Mouse (Mus musculus) adipocyte (in vitro differentiated cells): ENCODE data around the gene Gm10392.

Experiments used
- DNase-seq: peaks from one replicate; pipeline ENCODE4 v3.0.0-alpha.2; 2016; ENCODE audit warnings: low spot score

The Gm10392 gene

GRCm38 (mm10) chr11:77508068-77509021 lies 10.7 kb downstream of the Gm10392 start:
- no peak for DNase-seq

DNA sequence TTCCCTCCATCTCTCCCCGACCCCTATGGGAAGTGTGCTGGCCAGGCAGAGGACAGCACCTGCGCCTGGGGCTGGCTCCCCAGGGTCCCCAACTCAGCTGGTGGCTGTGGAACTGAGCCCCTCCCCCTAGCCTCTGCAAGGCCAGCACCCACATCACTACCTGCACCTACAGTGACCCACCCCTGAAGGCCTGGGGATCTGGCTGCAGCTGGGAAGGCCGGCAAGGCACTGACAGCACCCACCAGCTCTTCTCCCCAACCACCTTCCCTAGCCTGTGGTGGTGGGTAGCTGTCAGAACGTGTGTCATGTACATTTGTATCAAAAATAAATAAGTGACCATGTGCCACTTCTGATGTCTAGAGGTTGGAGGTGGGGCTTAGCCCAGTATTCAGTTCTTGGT lies 11.6 kb downstream of the Gm10392 start:
- no peak for DNase-seq

- DNase-seq = no peak
Observed at GRCm38 (mm10) chr11:77506941-77507340, 12.1 kb downstream of the Gm10392 start.

DNA sequence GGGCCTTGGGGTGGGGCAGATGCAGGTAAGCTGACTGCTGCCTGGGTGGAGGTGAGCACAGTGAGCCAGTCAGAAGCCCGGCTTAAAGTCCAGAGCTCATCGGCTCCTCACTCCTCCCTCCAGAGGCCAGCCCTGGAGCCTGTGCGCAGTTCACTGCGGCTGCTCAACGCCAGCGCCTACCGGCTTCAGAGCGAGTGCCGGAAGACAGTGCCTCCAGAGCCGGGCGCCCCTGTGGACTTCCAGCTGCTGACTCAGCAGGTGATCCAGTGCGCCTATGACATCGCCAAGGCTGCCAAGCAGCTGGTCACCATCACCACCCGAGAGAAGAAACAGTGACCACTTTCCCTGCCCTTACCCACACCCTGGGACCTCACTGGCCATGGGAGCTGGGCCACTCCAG lies 12.7 kb downstream of the Gm10392 start:
- DNase-seq = no peak

- no peak for DNase-seq
Observed at GRCm38 (mm10) chr11:77505291-77505980, 13.6 kb downstream of the Gm10392 start.

GRCm38 (mm10) chr11:77504377-77504776 lies 14.6 kb downstream of the Gm10392 start:
- no peak for DNase-seq

DNA sequence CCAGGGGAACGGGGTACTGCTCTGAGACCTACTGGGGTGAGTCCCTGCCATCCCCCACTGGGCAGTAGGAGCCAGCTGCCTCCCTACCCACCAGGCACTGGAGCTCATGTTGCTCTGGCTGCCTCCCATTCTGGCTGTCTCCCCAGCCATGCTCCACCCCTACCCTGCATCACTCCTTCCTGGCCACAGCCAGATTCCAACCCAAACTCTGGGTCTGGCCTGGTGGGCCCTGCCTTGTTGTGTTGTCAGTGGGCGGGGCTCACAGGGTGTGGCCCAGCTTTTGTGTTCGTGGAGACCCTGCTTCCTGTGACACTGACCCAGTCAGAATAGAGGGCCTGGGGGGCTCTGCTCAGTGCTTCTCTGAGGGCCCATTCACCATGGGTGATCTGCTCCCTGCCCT lies 15.5 kb downstream of the Gm10392 start:
- peak; percentile 65 for DNase-seq

- no peak for DNase-seq
Observed at GRCm38 (mm10) chr11:77502481-77502880, 16.5 kb downstream of the Gm10392 start.

DNA sequence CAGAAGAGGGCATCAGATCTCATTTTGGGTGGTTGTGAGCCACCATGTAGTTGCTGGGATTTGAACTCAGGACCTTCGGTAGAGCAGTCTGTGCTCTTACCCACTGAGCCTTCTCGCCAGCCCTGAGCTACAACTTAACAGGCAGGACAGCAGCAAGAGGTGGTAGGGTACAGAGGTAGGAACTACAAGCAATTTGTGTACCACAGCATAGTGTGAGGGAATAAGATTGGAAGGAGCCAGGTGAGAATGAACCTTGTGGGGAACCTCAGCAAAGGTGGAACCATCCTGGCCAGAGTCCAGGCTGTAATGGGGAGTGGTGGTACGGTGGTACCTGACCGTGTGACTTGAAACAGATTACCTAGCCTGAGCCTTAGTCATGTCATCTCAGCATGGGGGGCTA lies 17.0 kb downstream of the Gm10392 start:
- no peak for DNase-seq

DNA sequence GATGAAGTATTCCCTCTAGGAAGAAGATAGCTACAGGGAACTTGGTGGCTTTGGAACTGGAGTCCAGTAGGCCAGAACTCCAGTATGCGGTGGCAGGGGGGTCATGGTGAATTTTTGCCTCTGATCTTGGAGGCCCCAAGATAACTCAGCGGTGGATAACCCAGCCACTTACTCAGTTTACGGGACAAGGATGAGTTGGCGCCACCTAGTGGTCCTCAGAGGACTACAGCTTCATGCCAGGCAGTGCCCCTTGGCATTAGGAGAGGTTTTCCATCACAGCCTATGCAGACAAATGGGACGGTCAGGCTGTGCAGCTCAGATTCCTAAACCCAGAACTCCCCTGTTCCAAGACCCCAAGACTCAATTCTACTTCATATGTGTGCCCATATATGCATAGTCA lies 17.6 kb downstream of the Gm10392 start:
- DNase-seq = peak; percentile 83

DNA sequence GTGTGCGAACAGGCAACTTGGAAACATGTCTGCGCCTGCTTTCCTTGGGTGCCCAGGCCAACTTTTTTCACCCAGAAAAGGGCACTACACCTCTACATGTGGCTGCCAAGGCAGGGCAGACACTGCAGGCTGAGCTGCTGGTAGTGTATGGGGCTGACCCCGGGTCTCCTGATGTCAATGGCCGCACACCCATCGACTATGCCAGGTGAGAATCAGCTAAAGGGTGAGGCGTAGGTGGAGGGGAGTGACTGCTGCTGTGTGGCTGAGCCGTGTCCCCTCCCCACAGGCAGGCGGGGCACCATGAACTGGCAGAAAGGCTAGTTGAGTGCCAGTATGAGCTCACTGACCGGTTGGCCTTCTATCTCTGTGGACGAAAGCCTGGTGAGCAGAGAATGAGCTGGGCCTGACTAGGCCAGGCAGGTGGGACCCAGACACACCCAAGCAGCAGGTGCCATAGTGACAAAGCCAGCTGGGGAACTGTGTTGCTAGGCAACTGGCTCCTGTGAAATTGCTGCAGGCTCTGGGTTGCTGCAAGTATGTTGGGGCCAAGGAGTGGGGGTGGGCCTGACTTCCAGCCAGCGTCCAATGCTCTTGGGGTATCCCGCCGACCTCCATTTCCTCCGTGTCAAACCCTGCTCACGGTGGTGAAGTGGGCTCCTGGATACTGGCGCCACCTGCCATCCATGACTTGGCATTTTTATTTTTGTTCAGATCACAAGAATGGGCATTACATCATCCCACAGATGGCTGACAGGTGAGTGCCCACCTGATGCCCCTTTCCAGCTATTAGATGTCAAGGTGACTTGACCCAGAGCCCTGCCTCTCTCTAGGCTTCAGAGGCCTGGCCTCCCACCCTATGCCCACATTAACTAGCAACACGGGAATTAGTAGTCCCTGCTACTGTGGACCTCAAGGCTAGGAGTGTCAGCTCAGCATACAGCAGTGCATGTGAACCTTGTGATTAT lies 18.4 kb downstream of the Gm10392 start:
- no peak for DNase-seq

- DNase-seq = no peak
Observed at GRCm38 (mm10) chr11:77499354-77499753, 19.6 kb downstream of the Gm10392 start.

DNA sequence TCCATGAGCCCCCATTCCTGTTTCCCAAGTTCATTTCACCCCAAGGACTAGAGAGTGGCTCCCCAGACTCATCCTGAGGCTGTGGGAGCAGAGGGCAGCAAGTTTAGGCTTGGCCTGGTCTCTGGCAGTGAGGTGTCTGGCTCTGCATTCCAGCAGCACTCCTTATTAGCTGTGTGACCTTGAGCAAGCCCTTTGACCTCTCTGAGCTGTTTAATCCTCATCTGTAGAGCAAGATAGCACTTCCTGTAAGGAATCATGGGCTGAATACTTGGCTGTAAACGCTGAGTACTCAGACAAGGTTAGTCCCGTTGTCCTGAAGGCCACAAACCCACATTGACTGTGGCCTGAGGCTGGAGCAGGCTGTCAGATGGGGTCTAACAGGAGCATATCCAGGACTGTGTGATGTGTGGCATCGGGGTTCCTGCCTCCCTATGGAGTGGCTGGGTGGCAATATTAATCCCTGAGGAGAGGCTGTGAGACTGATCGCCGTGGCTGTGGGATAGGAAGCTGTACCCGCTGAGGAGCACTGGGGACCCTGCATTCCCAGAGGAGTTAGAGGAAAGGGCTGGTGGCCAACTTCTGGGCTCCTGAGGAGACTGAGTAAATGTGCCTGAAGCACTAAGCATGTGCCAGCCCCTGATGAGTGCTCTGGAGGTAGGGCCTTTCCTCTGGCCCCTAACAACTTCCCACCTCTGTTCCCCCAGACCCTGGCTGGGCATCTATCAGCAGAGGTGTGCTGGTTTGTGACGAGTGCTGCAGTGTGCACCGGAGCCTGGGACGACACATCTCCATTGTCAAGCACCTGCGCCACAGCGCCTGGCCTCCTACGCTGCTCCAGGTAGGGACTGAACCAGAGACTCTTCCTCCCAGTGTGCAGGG lies 20.5 kb downstream of the Gm10392 start:
- DNase-seq = no peak

DNA sequence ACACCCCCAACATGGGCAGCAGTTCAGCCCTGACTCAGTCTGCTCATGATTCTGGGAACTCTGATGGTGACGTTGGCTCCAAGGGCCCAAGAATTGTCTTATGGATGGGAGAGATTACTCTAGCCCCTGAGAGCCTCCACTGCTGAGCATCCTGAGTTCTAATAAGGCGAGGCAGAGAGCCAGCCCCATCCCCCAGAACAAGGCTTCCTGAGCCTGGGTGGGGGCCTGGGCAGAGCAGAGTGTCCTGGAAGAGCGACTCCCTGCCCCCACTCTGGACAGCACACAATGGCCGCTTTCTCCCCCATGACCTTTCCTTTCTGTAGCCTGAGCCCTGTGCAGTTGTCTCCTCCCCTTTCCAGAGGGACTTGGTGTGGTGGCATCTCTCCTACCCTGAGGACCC lies 21.1 kb downstream of the Gm10392 start:
- DNase-seq = no peak

DNA sequence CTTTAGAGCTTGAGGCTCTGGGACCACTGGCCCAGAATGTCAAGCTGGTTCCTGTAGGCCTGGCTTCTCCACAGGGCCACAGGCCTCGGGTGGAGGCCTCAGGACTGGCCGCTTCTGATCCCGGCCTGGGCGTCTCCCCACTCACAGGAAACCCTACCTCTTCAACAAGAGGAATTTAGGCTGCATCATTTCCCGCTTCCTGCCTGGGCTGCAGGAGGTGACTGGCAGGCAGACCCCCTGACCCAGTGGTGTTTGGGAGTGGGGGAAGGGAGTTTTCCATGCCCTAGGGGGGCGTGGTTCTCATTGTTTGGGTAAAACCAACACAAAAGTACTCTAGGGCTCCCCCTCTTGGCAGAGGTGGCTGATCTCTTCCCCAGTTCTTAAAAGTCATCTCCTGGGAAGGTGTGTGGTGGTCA lies 21.6 kb downstream of the Gm10392 start:
- peak; percentile 72 for DNase-seq

GRCm38 (mm10) chr11:77495507-77495906 lies 23.5 kb downstream of the Gm10392 start:
- DNase-seq = no peak

DNA sequence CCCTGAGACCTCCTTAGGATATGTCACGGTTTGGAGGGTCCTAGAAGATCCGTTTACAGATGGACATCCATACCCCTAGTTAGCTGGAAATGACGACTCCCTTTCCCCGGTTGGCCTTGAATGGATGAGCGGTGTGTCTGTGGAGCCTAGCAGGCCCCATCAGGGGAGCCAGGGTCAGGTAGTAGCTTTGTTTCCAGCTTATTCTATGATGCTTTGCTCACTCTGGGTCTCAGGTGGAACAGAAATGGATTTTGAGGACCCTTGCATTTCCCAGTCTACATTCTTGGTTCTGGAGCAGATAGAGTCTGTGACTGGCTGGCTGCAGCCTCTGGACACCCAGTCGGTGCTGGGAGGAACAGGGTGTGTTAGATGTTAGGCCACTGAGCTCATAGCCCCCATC lies 24.2 kb downstream of the Gm10392 start:
- no peak for DNase-seq

DNA sequence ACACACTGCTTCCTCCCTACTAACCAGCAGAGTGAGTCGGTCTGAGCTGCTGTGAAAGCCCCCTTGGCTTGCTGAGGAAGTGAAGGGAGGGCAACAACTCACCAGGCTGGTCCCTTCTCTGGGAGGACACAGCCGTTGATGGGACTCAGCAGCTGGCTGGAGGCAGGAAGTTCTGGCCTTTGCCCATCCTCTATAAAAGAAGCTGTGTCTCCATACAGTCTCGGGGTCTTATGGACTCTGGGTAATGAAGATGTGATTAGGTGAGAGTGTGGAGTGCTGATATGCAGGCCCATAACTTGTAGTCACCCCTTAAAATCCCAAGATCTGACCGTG lies 24.7 kb downstream of the Gm10392 start:
- DNase-seq = no peak

DNA sequence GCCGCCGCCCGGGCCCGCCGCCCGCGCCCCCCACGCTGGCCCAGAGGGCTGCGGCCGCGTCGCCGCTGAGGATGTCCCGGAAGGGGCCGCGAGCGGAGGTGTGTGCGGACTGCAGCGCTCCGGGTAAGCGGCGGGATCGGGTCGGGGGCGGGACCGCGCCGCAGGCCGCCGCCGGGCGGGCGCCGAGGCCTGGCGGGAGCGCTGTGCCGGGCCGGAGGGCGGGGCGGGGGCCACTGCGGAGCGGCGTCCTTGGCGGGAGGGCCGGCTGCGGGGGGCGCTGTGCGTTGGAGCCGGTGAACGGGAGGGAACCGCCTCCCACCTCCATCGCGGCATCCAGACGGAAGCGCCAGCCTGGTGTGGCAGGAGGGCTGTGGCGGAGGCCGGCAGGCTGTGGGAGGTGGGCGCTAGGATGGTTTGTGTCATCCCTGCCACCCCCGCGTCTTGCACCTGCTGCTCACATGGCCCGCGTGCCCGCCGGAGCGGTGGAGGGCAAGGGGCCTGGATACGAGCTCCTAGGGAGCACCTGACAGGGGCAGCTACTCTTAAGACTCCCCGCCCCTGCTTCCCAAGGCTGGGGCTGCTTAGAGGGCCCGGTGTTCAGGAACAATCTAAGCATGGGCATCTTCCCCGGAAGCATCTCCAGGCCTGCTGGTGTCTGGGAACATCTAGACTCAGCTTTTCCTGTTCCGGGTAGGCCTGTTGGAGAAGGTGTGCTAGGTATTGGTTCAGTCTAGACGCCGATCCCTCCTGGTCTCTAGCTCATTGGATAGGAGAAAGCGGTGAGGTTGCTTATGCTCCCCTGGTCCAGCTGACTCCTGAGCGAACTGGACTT lies 25.3 kb downstream of the Gm10392 start, which contains the start of gene Git1:
Git1 (plus strand) TSS at position 51 of the 832 bp plus-strand sequence.
- peak; percentile 49 for DNase-seq

GRCm38 (mm10) chr11:77492911-77493332 lies 26.1 kb downstream of the Gm10392 start:
- peak; percentile 87 for DNase-seq
